Comparison of ENCODE assay signal across 18 mouse cellular contexts in genomic region chr12:111882852-111883251, GRCm38 (mm10). TPM values are rescaled to one million over a fixed set of nuclear protein-coding genes. Genes with fewer than 3 reads are reported as not detected.
DNase-seq lines count a peak whose midpoint lies in the region; ATAC-seq lines count a peak whose summit lies in the region.
"Had no signal": no experiment of that assay in that cellular context is flagged by ENCODE, and none has a peak within 500 bp of the region (broad histone marks: within the 10 kb centered on the region; RNA-seq: fewer than 3 reads in every experiment).

No protein-coding gene starts in this region.

- no peaks in the 10 kb centered on the region for H3K27me3 ChIP-seq in heart, embryonic 12.5 days (replicated peaks)
- no peaks in the 10 kb centered on the region for H3K27me3 ChIP-seq in midbrain, embryonic 11.5 days (ENCODE audit: control insufficient read depth, insufficient read depth, low read length)
- no peaks in the 10 kb centered on the region for H3K27me3 ChIP-seq in midbrain, embryonic 15.5 days (replicated peaks)
- no peaks in the 10 kb centered on the region for H3K27me3 ChIP-seq in heart, embryonic 16.5 days (ENCODE audit: control insufficient read depth, insufficient read depth, low read length)
- H3K27me3 ChIP-seq: hindbrain, embryonic 13.5 days; limb, embryonic 12.5 days; liver, embryonic 12.5 days had no signal

- ATAC-seq in heart, embryonic 12.5 days (ENCODE audit: insufficient number of reproducible peaks, low FRiP score) = peak; percentile 88
- no peak for ATAC-seq in midbrain, embryonic 11.5 days (ENCODE audit: low FRiP score)
- no peak for ATAC-seq in midbrain, embryonic 15.5 days (replicated peaks)
- ATAC-seq in heart, embryonic 16.5 days (replicated peaks; ENCODE audit: extremely low read depth, insufficient read depth, low FRiP score) = peak; percentile 84
- ATAC-seq: inflammation-experienced regulatory T-cells, adult 6 months; liver, embryonic 12.5 days had no signal

- no peaks in the 10 kb centered on the region for H3K9me3 ChIP-seq in heart, embryonic 12.5 days (replicated peaks)
- H3K9me3 ChIP-seq in midbrain, embryonic 11.5 days (ENCODE audit: control insufficient read depth, low read length) = no peaks in the 10 kb centered on the region
- no peaks in the 10 kb centered on the region for H3K9me3 ChIP-seq in midbrain, embryonic 15.5 days
- no peaks in the 10 kb centered on the region for H3K9me3 ChIP-seq in heart, embryonic 16.5 days (replicated peaks; ENCODE audit: control insufficient read depth, low read length)
- H3K9me3 ChIP-seq: hindbrain, embryonic 13.5 days; limb, embryonic 12.5 days; liver, embryonic 12.5 days had no signal

- peak overlapping the region; percentile 1; the same call in 1 of the 2 replicates for H3K4me2 ChIP-seq in heart, embryonic 12.5 days
- no peak overlapping the region for H3K4me2 ChIP-seq in midbrain, embryonic 11.5 days
- H3K4me2 ChIP-seq in midbrain, embryonic 15.5 days = no peak overlapping the region
- peak overlapping the region; percentile 16; the same call in 1 of the 2 replicates for H3K4me2 ChIP-seq in heart, embryonic 16.5 days (ENCODE audit: low read depth, low read length)
- H3K4me2 ChIP-seq: hindbrain, embryonic 13.5 days; limb, embryonic 12.5 days; liver, embryonic 12.5 days; lung, embryonic 14.5 days had no signal

- H3K4me3 ChIP-seq in heart, embryonic 12.5 days = no peak overlapping the region
- no peak overlapping the region for H3K4me3 ChIP-seq in midbrain, embryonic 11.5 days (ENCODE audit: low read depth, low read length)
- H3K4me3 ChIP-seq in midbrain, embryonic 15.5 days = no peak overlapping the region
- H3K4me3 ChIP-seq in heart, embryonic 16.5 days (ENCODE audit: low read length) = no peak overlapping the region
- H3K4me3 ChIP-seq: hindbrain, embryonic 13.5 days; limb, embryonic 12.5 days; liver, embryonic 12.5 days; myocyte had no signal

- intact Hi-C loops in heart, postnatal 36 days (cut with DNase I) = loop anchor here (2.0 kb wide), 1 partner anchor 20 kb away; no protein-coding TSS in a partner anchor

- DNase-seq in heart, postnatal 36 days = no peak
- peak; percentile 57 for DNase-seq in midbrain, embryonic 11.5 days (ENCODE audit: low spot score, missing footprints)
- no peak for DNase-seq in kidney, adult 8-10 months
- DNase-seq in cerebellum, postnatal 25 days = no peak
- DNase-seq: adrenal gland, postnatal 36 days; cerebellum, adult 11-12 months; cerebellum, postnatal 14 days; lung, embryonic 14.5 days; midbrain, embryonic 14.5 days; thymus, adult 18-20 months had no signal

- WGBS in heart, embryonic 12.5 days = 13% methylated on average over 4 of the region's 4 CpGs
- 76% methylated on average over 4 of the region's 4 CpGs for WGBS in midbrain, embryonic 11.5 days
- 69% methylated on average over 4 of the region's 4 CpGs for WGBS in midbrain, embryonic 15.5 days
- WGBS in heart, embryonic 16.5 days = 12% methylated on average over 4 of the region's 4 CpGs

- H3K27ac ChIP-seq in heart, embryonic 12.5 days (ENCODE audit: poor library complexity, severe bottlenecking) = peak overlapping the region; percentile 59
- H3K27ac ChIP-seq in midbrain, embryonic 11.5 days (ENCODE audit: low read depth, low read length) = no peak overlapping the region
- no peak overlapping the region for H3K27ac ChIP-seq in midbrain, embryonic 15.5 days
- H3K27ac ChIP-seq in heart, embryonic 16.5 days (ENCODE audit: low read length) = peak overlapping the region; percentile 57
- H3K27ac ChIP-seq: hindbrain, embryonic 13.5 days; limb, embryonic 12.5 days; liver, embryonic 12.5 days had no signal

- no peaks in the 10 kb centered on the region for H3K36me3 ChIP-seq in heart, embryonic 12.5 days
- H3K36me3 ChIP-seq in midbrain, embryonic 11.5 days (ENCODE audit: control insufficient read depth, insufficient read depth, low read length) = no peaks in the 10 kb centered on the region
- H3K36me3 ChIP-seq in midbrain, embryonic 15.5 days (replicated peaks) = no peaks in the 10 kb centered on the region
- no peaks in the 10 kb centered on the region for H3K36me3 ChIP-seq in heart, embryonic 16.5 days (ENCODE audit: control insufficient read depth, insufficient read depth)
- H3K36me3 ChIP-seq: hindbrain, embryonic 13.5 days; limb, embryonic 12.5 days; liver, embryonic 12.5 days had no signal

- peaks cover 44% of the 10 kb centered on the region for H3K4me1 ChIP-seq in heart, embryonic 12.5 days (replicated peaks)
- H3K4me1 ChIP-seq in midbrain, embryonic 11.5 days (ENCODE audit: control insufficient read depth, insufficient read depth, low read length) = no peaks in the 10 kb centered on the region
- H3K4me1 ChIP-seq in midbrain, embryonic 15.5 days = no peaks in the 10 kb centered on the region
- H3K4me1 ChIP-seq in heart, embryonic 16.5 days (ENCODE audit: control insufficient read depth, insufficient read depth, low read length) = peaks cover 20% of the 10 kb centered on the region
- H3K4me1 ChIP-seq: hindbrain, embryonic 13.5 days; limb, embryonic 12.5 days had no signal

- H3K9ac ChIP-seq in heart, embryonic 12.5 days = no peak overlapping the region
- H3K9ac ChIP-seq in midbrain, embryonic 11.5 days (ENCODE audit: low read length) = no peak overlapping the region
- H3K9ac ChIP-seq in midbrain, embryonic 15.5 days = no peak overlapping the region
- H3K9ac ChIP-seq in heart, embryonic 16.5 days (ENCODE audit: low read length) = no peak overlapping the region
- H3K9ac ChIP-seq: hindbrain, embryonic 13.5 days; limb, embryonic 12.5 days; liver, embryonic 12.5 days; lung, embryonic 14.5 days had no signal

RNA-seq across cellular contexts. Expression of gene Ppp1r13b, which starts 25.1 kb away (rescaled TPM):
- 17.9 and 19.8 TPM in 2 replicates for polyA plus RNA-seq in heart, embryonic 12.5 days (2016; fragmentation: Nextera tagmentation; extraction: Ambion mirVana)
- total RNA-seq in heart, postnatal 36 days (2021) = 10 to 100 TPM; 19.7 to 20.3 TPM
- polyA plus RNA-seq in midbrain, embryonic 11.5 days (2014; fragmentation: Nextera tagmentation; extraction: Ambion mirVana) = 4.9 and 6.3 TPM in 2 replicates
- 40.4 and 41.8 TPM in 2 replicates for polyA plus RNA-seq in midbrain, embryonic 15.5 days (2015; fragmentation: Nextera tagmentation; extraction: Ambion mirVana)
- polyA plus RNA-seq in heart, embryonic 16.5 days (2015; fragmentation: Nextera tagmentation; extraction: Ambion mirVana) = 11.2 and 13.6 TPM in 2 replicates

Comparison
In these comparisons a context has a peak if more than half of its experiments do, and no peak if none do; other contexts are left out.
1. ATAC-seq: peak in heart, embryonic 12.5 days (single experiment) and heart, embryonic 16.5 days (single experiment); none in midbrain, embryonic 11.5 days (single experiment) and midbrain, embryonic 15.5 days (single experiment).
2. H3K27ac ChIP-seq: peak in heart, embryonic 12.5 days (single experiment) and heart, embryonic 16.5 days (single experiment); none in midbrain, embryonic 11.5 days (single experiment) and midbrain, embryonic 15.5 days (single experiment).
3. H3K4me2 ChIP-seq: peak in heart, embryonic 12.5 days (single experiment) and heart, embryonic 16.5 days (single experiment); none in midbrain, embryonic 11.5 days (single experiment) and midbrain, embryonic 15.5 days (single experiment).